Comparison of ENCODE assay signal across 27 mouse cellular contexts in the genomic region with DNA sequence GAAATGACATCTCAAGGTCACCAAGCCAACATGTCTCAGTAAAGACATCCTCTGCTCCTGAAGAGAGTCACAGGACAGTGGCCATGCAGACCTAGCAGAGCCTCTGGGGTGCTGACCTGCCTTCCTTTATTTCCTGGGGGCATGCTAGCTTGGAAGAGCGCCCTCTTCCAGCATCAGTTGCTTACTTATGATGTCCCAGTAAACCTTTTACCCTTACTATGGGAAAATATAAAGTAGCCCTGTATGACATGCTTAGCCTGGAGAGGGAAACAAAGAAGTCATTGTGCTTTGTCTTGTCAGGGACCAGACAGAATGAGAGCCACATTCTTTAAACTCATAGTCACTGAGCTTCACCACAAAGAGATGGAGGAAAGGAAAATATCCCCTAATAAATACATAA.
DNase-seq lines count a peak whose midpoint lies in the region; ATAC-seq and TF ChIP-seq lines count a peak whose summit lies in the region.
"Had no signal": no experiment of that assay in that cellular context is flagged by ENCODE, and none has a peak within 500 bp of the region (broad histone marks: within the 10 kb centered on the region; RNA-seq: fewer than 3 reads in every experiment).

No protein-coding gene starts in this region.

- H3K4me3 ChIP-seq in embryonic facial prominence, embryonic 12.5 days: no peak overlapping the region
- H3K4me3 ChIP-seq in embryonic facial prominence, embryonic 10.5 days: no peak overlapping the region
- H3K4me3 ChIP-seq in embryonic fibroblast, embryonic 13.5 days (ENCODE audit: insufficient read depth, low read length): no peak overlapping the region
- H3K4me3 ChIP-seq: gastrocnemius, adult 2 months; heart, embryonic 15.5 days; kidney, embryonic 15.5 days; limb, embryonic 12.5 days; megakaryocyte, embryonic 14.5 days; midbrain, embryonic 13.5 days; neural tube, embryonic 13.5 days had no signal

- H3K27me3 ChIP-seq in embryonic facial prominence, embryonic 12.5 days: no peaks in the 10 kb centered on the region
- no peaks in the 10 kb centered on the region for H3K27me3 ChIP-seq in embryonic facial prominence, embryonic 10.5 days (replicated peaks; ENCODE audit: low read depth, poor library complexity, severe bottlenecking)
- H3K27me3 ChIP-seq: heart, embryonic 15.5 days; kidney, embryonic 15.5 days; limb, embryonic 12.5 days; megakaryocyte, embryonic 14.5 days; midbrain, embryonic 13.5 days; neural tube, embryonic 13.5 days had no signal

- H3K27ac ChIP-seq in embryonic facial prominence, embryonic 12.5 days: 0 out of 2 replicates have a peak overlapping the region, but pooled peaks have one; percentile 30
- H3K27ac ChIP-seq in embryonic facial prominence, embryonic 10.5 days (replicated peaks): no peak overlapping the region
- H3K27ac ChIP-seq in embryonic fibroblast, embryonic 13.5 days (ENCODE audit: insufficient read depth, low read length): peak overlapping the region; percentile 27
- H3K27ac ChIP-seq: gastrocnemius, adult 2 months; heart, embryonic 15.5 days; kidney, embryonic 15.5 days; limb, embryonic 12.5 days; midbrain, embryonic 13.5 days; neural tube, embryonic 13.5 days; stomach, postnatal 0 days had no signal

- H3K36me3 ChIP-seq in embryonic facial prominence, embryonic 12.5 days: no peaks in the 10 kb centered on the region
- H3K36me3 ChIP-seq in embryonic facial prominence, embryonic 10.5 days (replicated peaks): no peaks in the 10 kb centered on the region
- H3K36me3 ChIP-seq: heart, embryonic 15.5 days; kidney, embryonic 15.5 days; limb, embryonic 12.5 days; midbrain, embryonic 13.5 days; neural tube, embryonic 13.5 days had no signal

- no peak for TF ChIP-seq CTCF in embryonic fibroblast, embryonic 13.5 days (IDR thresholded peaks at IDR 0.05; ENCODE audit: borderline replicate concordance, insufficient read depth, low read length)

- peaks cover 6% of the 10 kb centered on the region; the same call in 1 of the 2 replicates for H3K4me1 ChIP-seq in embryonic facial prominence, embryonic 12.5 days
- peaks cover 8% of the 10 kb centered on the region for H3K4me1 ChIP-seq in embryonic facial prominence, embryonic 10.5 days
- peaks cover 6% of the 10 kb centered on the region for H3K4me1 ChIP-seq in embryonic fibroblast, embryonic 13.5 days (ENCODE audit: control insufficient read depth, insufficient read depth, low read length)
- H3K4me1 ChIP-seq: kidney, embryonic 15.5 days; limb, embryonic 12.5 days; megakaryocyte, embryonic 14.5 days; neural tube, embryonic 13.5 days had no signal

- 30% methylated on average over 1 of the region's 1 CpGs for WGBS in embryonic facial prominence, embryonic 12.5 days
- WGBS in embryonic facial prominence, embryonic 10.5 days: 38% methylated on average over 1 of the region's 1 CpGs

- ATAC-seq in embryonic facial prominence, embryonic 12.5 days (ENCODE audit: insufficient number of reproducible peaks, insufficient read depth, low FRiP score, low TSS enrichment): no peak
- ATAC-seq: activated CD4-positive, CD25-positive, alpha-beta regulatory T cell, adult 4 months; forebrain, embryonic 16.5 days; hindbrain, embryonic 16.5 days; midbrain, embryonic 13.5 days had no signal

- no peaks in the 10 kb centered on the region for H3K9me3 ChIP-seq in embryonic facial prominence, embryonic 12.5 days
- no peaks in the 10 kb centered on the region for H3K9me3 ChIP-seq in embryonic facial prominence, embryonic 10.5 days
- H3K9me3 ChIP-seq: heart, embryonic 15.5 days; kidney, embryonic 15.5 days; limb, embryonic 12.5 days; midbrain, embryonic 13.5 days; neural tube, embryonic 13.5 days had no signal

- peak; percentile 5 for DNase-seq in adrenal gland, adult 2 months
- DNase-seq in adrenal gland, postnatal 25 days: no peak
- no peak for DNase-seq in embryonic facial prominence, embryonic 10.5 days (ENCODE audit: low spot score)
- DNase-seq in 3134 (ENCODE audit: extremely low read depth, insufficient read length, low spot score): peak; percentile 42
- no peak for DNase-seq in right cerebral cortex, postnatal 25 days
- no peak for DNase-seq in cerebellum, adult 9-11 months
- DNase-seq: cerebellum, adult 2 months; cerebellum, postnatal 25 days; gastrocnemius, adult 2 months; kidney, adult 18-20 months; kidney, postnatal 25 days; lung, postnatal 4 days; spleen, adult 18-20 months; thymus, adult 18-20 months; thymus, postnatal 25 days had no signal

- TF ChIP-seq POLR2A in embryonic fibroblast, embryonic 13.5 days (IDR thresholded peaks at IDR 0.05; ENCODE audit: low read depth, low read length): no peak

- no peak overlapping the region for H3K4me2 ChIP-seq in embryonic facial prominence, embryonic 12.5 days (replicated peaks)
- H3K4me2 ChIP-seq: heart, embryonic 15.5 days; kidney, embryonic 15.5 days; limb, embryonic 12.5 days; midbrain, embryonic 13.5 days; neural tube, embryonic 13.5 days had no signal

- H3K9ac ChIP-seq in embryonic facial prominence, embryonic 12.5 days: no peak overlapping the region
- H3K9ac ChIP-seq: heart, embryonic 15.5 days; kidney, embryonic 15.5 days; limb, embryonic 12.5 days; midbrain, embryonic 13.5 days; neural tube, embryonic 13.5 days had no signal

Comparison
In these comparisons a context has a peak if more than half of its experiments do, and no peak if none do; other contexts are left out.
1. DNase-seq: peak in adrenal gland, adult 2 months (single experiment) and 3134 (single experiment); none in adrenal gland, postnatal 25 days (single experiment), embryonic facial prominence, embryonic 10.5 days (single experiment), right cerebral cortex, postnatal 25 days (single experiment) and cerebellum, adult 9-11 months (single experiment).